In the genomic region with DNA sequence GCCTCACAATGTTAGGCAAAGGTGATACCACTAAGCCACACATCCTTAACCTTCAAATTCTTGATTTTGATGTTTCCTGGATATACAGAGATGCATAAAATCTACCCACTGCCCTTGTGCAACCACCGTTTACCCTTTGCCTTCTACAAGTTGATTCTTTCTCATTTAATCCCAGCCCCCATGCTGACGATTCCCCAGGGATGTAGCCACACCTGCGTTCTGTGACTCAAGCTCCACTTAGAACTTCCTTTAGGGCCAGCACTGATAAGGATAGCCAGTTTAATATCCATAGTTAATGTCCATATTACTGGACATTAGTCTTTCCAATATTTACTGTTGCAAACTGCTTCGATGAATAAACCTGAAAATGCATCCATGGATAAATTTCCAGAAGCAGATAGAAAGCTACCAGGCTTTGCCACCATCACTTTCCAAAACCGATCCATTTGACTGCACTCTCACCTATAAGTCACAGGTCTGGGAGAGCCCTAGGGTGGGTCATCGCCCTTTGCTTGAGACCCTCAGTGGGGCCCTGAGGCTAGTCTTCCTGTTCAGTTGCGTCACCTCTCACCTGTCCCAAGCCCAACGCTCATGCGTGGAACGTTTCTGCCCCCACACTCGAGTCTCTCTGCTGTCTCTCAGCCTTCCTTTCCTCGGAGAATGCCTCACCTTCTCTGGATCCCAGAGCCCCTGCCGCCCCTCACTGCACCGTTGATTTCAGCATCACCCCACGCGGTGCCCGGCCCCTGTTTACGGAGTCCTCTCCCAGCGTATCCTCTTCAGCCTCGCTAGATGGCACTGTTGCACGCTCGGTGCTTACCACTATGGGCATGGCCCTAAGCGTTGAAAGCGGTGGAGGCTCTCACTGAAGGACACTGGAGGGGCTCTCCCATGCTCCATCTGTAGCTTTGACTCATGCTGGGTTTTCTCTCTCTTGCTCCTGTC, we compare ENCODE assay signal across 8 mouse cellular contexts. TPM values are rescaled to one million over a fixed set of nuclear protein-coding genes. Genes with fewer than 3 reads are reported as not detected.
DNase-seq lines count a peak whose midpoint lies in the region; ATAC-seq lines count a peak whose summit lies in the region.

No protein-coding gene starts in this region.

- H3K4me1 ChIP-seq in intestine, embryonic 14.5 days (replicated peaks; ENCODE audit: control insufficient read depth, insufficient read depth, low read length) = peaks cover 5% of the 10 kb centered on the region
- H3K4me1 ChIP-seq in midbrain, embryonic 11.5 days (ENCODE audit: control insufficient read depth, insufficient read depth, low read length) = peaks cover 12% of the 10 kb centered on the region

- peak overlapping the region; percentile 75 for H3K4me3 ChIP-seq in intestine, embryonic 14.5 days (ENCODE audit: low read depth, low read length)
- peak overlapping the region; percentile 84 for H3K4me3 ChIP-seq in midbrain, embryonic 11.5 days (ENCODE audit: low read depth, low read length)

- H3K9me3 ChIP-seq in intestine, embryonic 14.5 days (ENCODE audit: control insufficient read depth, low read length) = no peaks in the 10 kb centered on the region
- H3K9me3 ChIP-seq in midbrain, embryonic 11.5 days (ENCODE audit: control insufficient read depth, low read length) = no peaks in the 10 kb centered on the region

- H3K4me2 ChIP-seq in intestine, embryonic 14.5 days (ENCODE audit: low read length) = peak overlapping the region; percentile 93
- H3K4me2 ChIP-seq in midbrain, embryonic 11.5 days = peak overlapping the region; percentile 73

- no peaks in the 10 kb centered on the region for H3K27me3 ChIP-seq in intestine, embryonic 14.5 days (replicated peaks; ENCODE audit: control insufficient read depth, insufficient read depth, low read length)
- no peaks in the 10 kb centered on the region for H3K27me3 ChIP-seq in midbrain, embryonic 11.5 days (ENCODE audit: control insufficient read depth, insufficient read depth, low read length)

- WGBS in intestine, embryonic 14.5 days = 7% methylated on average over 24 of the region's 24 CpGs
- WGBS in midbrain, embryonic 11.5 days = 6% methylated on average over 24 of the region's 24 CpGs

- intact Hi-C loops in left cerebral cortex, postnatal 4 days (cut with DNase I) = loop anchor here (5.0 kb wide), 1 partner anchor 295 kb away; no protein-coding TSS in a partner anchor

- ATAC-seq in intestine, embryonic 14.5 days (replicated peaks; ENCODE audit: low FRiP score, low TSS enrichment, low read depth) = peak; percentile 71
- peak; percentile 77 for ATAC-seq in midbrain, embryonic 11.5 days (ENCODE audit: low FRiP score)

- peak; percentile 44 for DNase-seq in ovary, adult 18-20 months (ENCODE audit: low spot score)
- DNase-seq in ovary, postnatal 10 days (ENCODE audit: low spot score) = no peak
- DNase-seq in embryo, embryonic 10.5 days (ENCODE audit: low spot score) = peak; percentile 96
- peak; percentile 50 for DNase-seq in gastrocnemius, postnatal 25 days
- DNase-seq in intestine, embryonic 14.5 days (ENCODE audit: low spot score) = peak; percentile 88
- peak; percentile 82 for DNase-seq in left cerebral cortex, postnatal 4 days
- DNase-seq in midbrain, embryonic 11.5 days (ENCODE audit: low spot score, missing footprints) = peak; percentile 98
- DNase-seq in spleen, adult 12 weeks (ENCODE audit: low spot score) = peak; percentile 65

- peaks cover 16% of the 10 kb centered on the region for H3K36me3 ChIP-seq in intestine, embryonic 14.5 days (ENCODE audit: control insufficient read depth, insufficient read depth, low read length)
- H3K36me3 ChIP-seq in midbrain, embryonic 11.5 days (ENCODE audit: control insufficient read depth, insufficient read depth, low read length) = peaks cover 3% of the 10 kb centered on the region; the same call in 1 of the 2 replicates

- peak overlapping the region; percentile 71; the same call in 1 of the 2 replicates for H3K27ac ChIP-seq in intestine, embryonic 14.5 days (ENCODE audit: low read depth)
- 0 out of 2 replicates have a peak overlapping the region, but pooled peaks have one; percentile 20 for H3K27ac ChIP-seq in midbrain, embryonic 11.5 days (ENCODE audit: low read depth, low read length)

- H3K9ac ChIP-seq in intestine, embryonic 14.5 days (ENCODE audit: low read length) = peak overlapping the region; percentile 68; the same call in 1 of the 2 replicates
- peak overlapping the region; percentile 58 for H3K9ac ChIP-seq in midbrain, embryonic 11.5 days (ENCODE audit: low read length)

RNA-seq across cellular contexts. Expression of gene Kif23, which starts 1.1 kb away (rescaled TPM):
- total RNA-seq in gastrocnemius, postnatal 25 days (2021) = 1 to 10 TPM in 1 of 2 experiments, under 1 TPM in 1; 0.51 to 1.5 TPM
- 115 and 121 TPM in 2 replicates for polyA plus RNA-seq in intestine, embryonic 14.5 days (2014; fragmentation: Nextera tagmentation; extraction: Ambion mirVana)
- total RNA-seq in left cerebral cortex, postnatal 4 days (2021) = 10 to 100 TPM; 11.2 to 13.1 TPM
- polyA plus RNA-seq in midbrain, embryonic 11.5 days (2014; fragmentation: Nextera tagmentation; extraction: Ambion mirVana) = 110 and 120 TPM in 2 replicates

RNA-seq across cellular contexts. Expression of gene Rplp1, which starts 33.3 kb away (rescaled TPM):
- 1,000 to 10,000 TPM; 1,165 to 1,257 TPM for total RNA-seq in gastrocnemius, postnatal 25 days (2021)
- polyA plus RNA-seq in intestine, embryonic 14.5 days (2014; fragmentation: Nextera tagmentation; extraction: Ambion mirVana) = 1,834 and 1,981 TPM in 2 replicates
- total RNA-seq in left cerebral cortex, postnatal 4 days (2021) = 1,000 to 10,000 TPM; 2,004 to 2,011 TPM
- polyA plus RNA-seq in midbrain, embryonic 11.5 days (2014; fragmentation: Nextera tagmentation; extraction: Ambion mirVana) = 980 and 1,048 TPM in 2 replicates

Comparison
In these comparisons a context has a peak if more than half of its experiments do, and no peak if none do; other contexts are left out.
1. RNA of gene Kif23, which starts 1.1 kb away (total RNA-seq): 11.2 to 13.1 TPM in left cerebral cortex, postnatal 4 days; 0.51 to 1.5 TPM in gastrocnemius, postnatal 25 days; every median in the first group is over 4 times any median in the second.